Mouse (Mus musculus): Measurements from ENCODE around the gene Abraxas1. TPM values are rescaled to one million over a fixed set of nuclear protein-coding genes. Genes with fewer than 3 reads are reported as not detected.

The Abraxas1 gene
- polyA plus RNA-seq, 2 experiments from 2014 or later: 32.8 to 33.7 TPM

GRCm38 (mm10) chr5:100821375-100821774, 610 bp upstream of the Abraxas1 start:
- ATAC-seq: no peak

GRCm38 (mm10) chr5:100819568-100820480, 941 bp downstream of the Abraxas1 start:
- ATAC-seq: no peak

GRCm38 (mm10) chr5:100818341-100818740, 2.4 kb downstream of the Abraxas1 start:
- no peak for ATAC-seq

- ATAC-seq: peak; percentile 91
These were observed 22.5 kb downstream of the Abraxas1 start, which contains the start of the genes Helq and Mrps18c for GRCm38 (mm10) chr5:100798165-100798860. Helq (minus strand) TSS chr5:100798598. Mrps18c (plus strand) TSS chr5:100798627.

- ATAC-seq: no peak
These were observed 26.7 kb downstream of the Abraxas1 start for GRCm38 (mm10) chr5:100794084-100794483.

- no peak for ATAC-seq
These were observed 28.5 kb downstream of the Abraxas1 start for GRCm38 (mm10) chr5:100792261-100792660.

- ATAC-seq: no peak
These were observed 33.2 kb downstream of the Abraxas1 start for GRCm38 (mm10) chr5:100787527-100787926.

GRCm38 (mm10) chr5:100779002-100779401, 41.8 kb downstream of the Abraxas1 start:
- ATAC-seq: no peak

- ATAC-seq: no peak
These were observed 43.9 kb downstream of the Abraxas1 start for GRCm38 (mm10) chr5:100776900-100777299.

GRCm38 (mm10) chr5:100775778-100776404, 44.9 kb downstream of the Abraxas1 start:
- ATAC-seq: no peak

- ATAC-seq: no peak
These were observed 49.2 kb downstream of the Abraxas1 start for GRCm38 (mm10) chr5:100771575-100771974.

- no peak for ATAC-seq
These were observed 54.7 kb downstream of the Abraxas1 start for GRCm38 (mm10) chr5:100766026-100766425.

- no peak for ATAC-seq
These were observed 59.0 kb downstream of the Abraxas1 start for GRCm38 (mm10) chr5:100761736-100762135.

GRCm38 (mm10) chr5:100760049-100760663, 60.6 kb downstream of the Abraxas1 start:
- ATAC-seq: no peak

- ATAC-seq: no peak
These were observed 62.6 kb downstream of the Abraxas1 start for GRCm38 (mm10) chr5:100758121-100758520.

Other genes with a start within 250 kb of the Abraxas1 start
- gene Plac8, start 248.7 kb downstream of the Abraxas1 start, polyA plus RNA-seq (2017; shearing (Covaris generic)): 10 to 100 TPM in 1 of 2 experiments, 1 to 10 TPM in 1; 2.9 to 12.0 TPM
- 10 to 100 TPM; 12.0 to 12.9 TPM for gene Coq2, start 145.8 kb downstream of the Abraxas1 start, polyA plus RNA-seq (2017; shearing (Covaris generic))
- gene Hpse, start 101.2 kb downstream of the Abraxas1 start, polyA plus RNA-seq (2017; shearing (Covaris generic)): under 1 TPM; 0.73 to 0.97 TPM
- gene Helq, start 22.4 kb downstream of the Abraxas1 start, polyA plus RNA-seq (2017; shearing (Covaris generic)): 10 to 100 TPM; 12.2 to 18.9 TPM
- gene Mrps18c, start 22.3 kb downstream of the Abraxas1 start, polyA plus RNA-seq (2017; shearing (Covaris generic)): 100 to 1,000 TPM; 122 to 153 TPM
- gene Gpat3, start 24.7 kb upstream of the Abraxas1 start, polyA plus RNA-seq (2017; shearing (Covaris generic)): 1 to 10 TPM in 1 of 2 experiments, under 1 TPM in 1; 0.48 to 1.1 TPM

Measured in CD4-positive, CD25-positive, alpha-beta regulatory T cell, adult 4 months (primary cell).